Mouse (Mus musculus): ENCODE data around the gene Mrgprx1. TPM values are rescaled to one million over a fixed set of nuclear protein-coding genes. Genes with fewer than 3 reads are reported as not detected.
A peak's percentile ranks its signal among the peaks of the same experiment; 100 is the strongest.

The Mrgprx1 gene
- total RNA-seq (2017), result not detected in 2 replicates

GRCm38 (mm10) chr7:48027497-48027896 lies at the start of gene Mrgprx1:
TSS of gene Mrgprx1 (minus strand) at chr7:48027597.
- ATAC-seq (replicated peaks; ENCODE audit: low read depth, poor library complexity, severe bottlenecking), result no peak

- ATAC-seq (replicated peaks; ENCODE audit: low read depth, poor library complexity, severe bottlenecking), result no peak
Measured at GRCm38 (mm10) chr7:48075521-48075920, 48.1 kb upstream of the Mrgprx1 start.

- peak; percentile 82 for ATAC-seq (replicated peaks; ENCODE audit: low read depth, poor library complexity, severe bottlenecking)
Measured at GRCm38 (mm10) chr7:48046475-48047185, 19.2 kb upstream of the Mrgprx1 start.

GRCm38 (mm10) chr7:48044046-48044445 lies 16.6 kb upstream of the Mrgprx1 start:
- peak; percentile 82 for ATAC-seq (replicated peaks; ENCODE audit: low read depth, poor library complexity, severe bottlenecking)

GRCm38 (mm10) chr7:48017874-48018273 lies 9.5 kb downstream of the Mrgprx1 start:
- ATAC-seq (replicated peaks; ENCODE audit: low read depth, poor library complexity, severe bottlenecking), result peak; percentile 66

GRCm38 (mm10) chr7:47995689-47996088 lies 31.7 kb downstream of the Mrgprx1 start:
- peak; percentile 81 for ATAC-seq (replicated peaks; ENCODE audit: low read depth, poor library complexity, severe bottlenecking)

GRCm38 (mm10) chr7:47986752-47987151 lies 40.6 kb downstream of the Mrgprx1 start:
- ATAC-seq (replicated peaks; ENCODE audit: low read depth, poor library complexity, severe bottlenecking), result peak; percentile 97

GRCm38 (mm10) chr7:47981995-47982394 lies 45.4 kb downstream of the Mrgprx1 start, which contains the start of gene Mrgpra4:
TSS of gene Mrgpra4 (minus strand) at chr7:47982095.
- ATAC-seq (replicated peaks; ENCODE audit: low read depth, poor library complexity, severe bottlenecking), result no peak

Other genes starting within 250 kb of the Mrgprx1 start
- gene Mrgpra4, start 45.5 kb downstream of the Mrgprx1 start, total RNA-seq (2017), result not detected in 2 replicates
- gene Mrgprb5, start 141.4 kb upstream of the Mrgprx1 start, total RNA-seq (2017), result not detected in 2 replicates
- gene Mrgprb4, start 171.7 kb upstream of the Mrgprx1 start, total RNA-seq (2017), result not detected in 2 replicates